Mouse (Mus musculus) adrenal gland, adult (tissue): ENCODE data around the gene Ccsap.
A peak's percentile ranks its signal among the peaks of the same experiment; 100 is the strongest.

Experiments
- DNase-seq, 2 experiments: peaks; one replicate each; pipeline ENCODE4 v3.0.0; 2022 to 2023; ENCODE audit warnings: low spot score in 1 of 2; ENCODE audit not compliant: inconsistent age in 2 of 2

The Ccsap gene

DNA sequence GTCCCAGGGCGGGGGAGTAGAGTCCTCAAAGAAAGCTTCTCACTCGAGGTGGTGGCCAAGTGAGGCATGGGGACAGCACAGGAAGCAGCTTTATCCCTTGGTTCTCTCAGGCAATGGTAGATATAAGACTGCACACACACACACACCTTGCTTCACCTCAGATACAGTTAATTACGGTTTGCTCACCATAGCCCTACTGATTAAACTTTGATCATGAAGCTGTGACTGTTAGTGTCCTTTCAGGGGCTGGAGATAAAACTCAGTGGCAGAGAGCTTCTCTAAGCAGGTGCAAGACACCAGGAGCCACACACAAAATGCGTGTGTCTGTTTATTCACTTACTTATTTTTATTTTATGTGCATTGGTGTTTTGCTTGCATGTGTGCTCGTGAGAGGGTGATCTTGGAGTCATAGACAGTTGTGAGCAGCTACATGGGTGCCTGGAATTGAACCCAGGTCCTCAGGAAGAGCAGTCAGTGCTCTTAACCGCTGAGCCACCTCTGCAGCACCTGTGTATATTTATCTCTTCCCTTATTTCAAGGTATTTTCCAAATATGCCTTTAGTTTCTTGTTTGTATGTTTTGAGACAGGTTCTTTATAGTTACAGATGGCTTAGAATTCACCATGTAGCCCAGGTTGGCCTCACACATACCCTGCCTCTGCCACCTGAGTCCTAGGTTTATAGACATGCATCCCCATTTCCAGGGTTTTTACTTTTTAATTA, 52.0 kb downstream of the Ccsap start:
- no peak for DNase-seq

- peak in 1 of 2 experiments; percentile 52 for DNase-seq
These were observed 53.0 kb downstream of the Ccsap start for GRCm38 (mm10) chr8:123807024-123807431.

DNA sequence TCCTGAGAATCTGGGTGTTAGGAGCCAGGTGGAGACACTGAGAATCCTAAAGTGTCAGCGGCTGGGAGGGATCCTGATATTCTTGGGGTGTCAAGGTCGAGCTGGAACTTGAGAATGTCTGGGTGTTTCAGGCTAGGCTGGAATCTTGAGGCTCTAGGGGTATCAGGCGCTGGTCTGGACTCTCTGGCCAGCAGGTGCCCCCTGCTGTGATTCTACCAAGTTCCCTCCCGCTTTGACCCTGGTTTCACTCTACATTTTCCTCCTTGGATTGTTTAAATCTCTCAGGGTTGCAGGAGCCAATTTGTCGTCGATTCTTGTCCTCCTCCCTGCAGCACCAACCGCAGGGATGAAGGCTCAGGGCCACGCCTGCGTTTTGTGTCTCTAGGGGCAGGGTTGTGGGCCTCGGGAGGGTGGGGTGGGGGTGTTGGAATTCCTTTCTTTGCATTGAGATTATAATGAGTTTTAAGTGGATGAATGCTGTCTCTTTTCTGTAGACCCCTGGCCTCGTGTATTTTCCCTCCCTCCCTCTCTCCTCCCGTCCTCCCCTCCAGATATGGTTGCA, 53.6 kb downstream of the Ccsap start:
- DNase-seq = no peak

DNA sequence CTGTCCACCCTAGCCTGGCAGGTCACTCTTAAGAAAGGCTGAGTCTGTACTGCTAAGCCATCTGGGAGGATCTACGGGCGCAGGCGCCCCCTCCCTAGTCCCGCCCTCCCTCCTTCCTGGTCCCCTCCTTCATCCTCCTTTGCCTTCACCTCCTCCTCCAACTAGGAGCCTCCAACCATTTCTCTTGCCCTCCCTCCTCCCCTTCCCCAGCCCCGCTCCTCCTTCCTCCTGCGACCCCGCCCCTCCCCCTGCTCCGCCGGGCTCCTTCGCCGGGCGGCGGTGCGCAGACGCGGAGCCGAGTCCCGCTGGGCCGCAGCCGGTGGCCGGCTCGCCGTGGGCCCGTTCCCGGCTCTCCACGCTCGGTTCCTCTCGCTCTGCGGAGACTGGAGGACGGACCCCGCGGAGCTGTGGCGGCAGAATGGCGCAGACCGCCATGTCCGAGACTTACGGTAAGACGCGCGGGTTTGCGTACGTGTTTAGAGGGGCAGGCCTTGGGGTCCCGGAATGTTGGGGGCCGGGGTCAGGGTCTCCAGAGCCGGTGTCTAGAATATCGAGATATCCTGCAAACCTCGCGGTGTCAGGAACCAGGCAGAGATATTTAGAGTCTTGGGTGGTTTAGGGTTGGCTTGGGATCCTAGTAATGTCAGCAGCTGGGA, 54.2 kb downstream of the Ccsap start, which contains the start of gene Rab4a:
Gene Rab4a, plus strand, starts transcription at position 268 of the 656 bp plus-strand sequence.
- peak; percentile 89 to 94 for DNase-seq

DNA sequence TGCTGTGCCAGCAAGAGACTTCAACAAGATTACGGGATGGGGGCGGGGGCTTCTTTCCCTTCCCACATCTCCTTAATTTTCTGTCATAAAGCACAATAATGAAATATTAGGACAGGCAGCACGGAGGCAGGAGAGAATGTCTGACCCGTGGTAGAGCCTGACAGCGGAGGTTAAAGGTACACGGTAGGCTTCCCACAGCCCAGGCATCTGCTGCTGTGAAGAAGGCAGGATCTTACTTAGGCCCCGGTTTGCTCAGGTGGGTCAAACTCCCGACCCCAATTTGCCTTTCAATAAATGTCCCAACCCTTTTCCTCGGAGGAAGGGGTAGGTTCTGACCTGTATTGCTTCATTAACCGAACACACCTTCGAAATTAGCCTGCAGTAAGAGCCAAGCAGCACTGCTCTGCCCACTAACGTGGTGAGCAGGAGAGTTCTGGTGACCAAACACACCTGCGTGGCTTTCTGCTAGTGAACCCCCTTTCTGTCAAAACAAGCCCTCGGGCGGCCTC, 54.7 kb downstream of the Ccsap start:
- DNase-seq = no peak

DNA sequence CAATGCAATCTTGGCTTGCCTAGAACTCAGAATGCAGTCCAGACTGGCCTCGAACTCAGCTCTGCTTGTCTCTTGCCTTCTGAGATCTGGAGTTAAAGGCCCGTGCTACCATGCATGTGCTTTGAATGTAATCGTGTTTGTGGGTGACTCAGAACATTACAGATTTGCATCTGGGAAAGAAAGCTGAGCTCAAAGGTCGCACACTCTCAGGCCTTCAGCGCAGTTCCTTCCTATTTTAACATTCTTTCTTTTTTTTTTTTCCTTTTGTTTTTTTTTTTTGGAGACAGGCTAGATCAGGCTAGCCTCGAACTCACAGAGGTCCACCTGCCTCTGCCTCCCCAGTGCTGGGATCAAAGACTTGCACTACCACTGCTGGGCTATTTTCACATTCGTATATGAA, 55.4 kb downstream of the Ccsap start:
- no peak for DNase-seq

DNA sequence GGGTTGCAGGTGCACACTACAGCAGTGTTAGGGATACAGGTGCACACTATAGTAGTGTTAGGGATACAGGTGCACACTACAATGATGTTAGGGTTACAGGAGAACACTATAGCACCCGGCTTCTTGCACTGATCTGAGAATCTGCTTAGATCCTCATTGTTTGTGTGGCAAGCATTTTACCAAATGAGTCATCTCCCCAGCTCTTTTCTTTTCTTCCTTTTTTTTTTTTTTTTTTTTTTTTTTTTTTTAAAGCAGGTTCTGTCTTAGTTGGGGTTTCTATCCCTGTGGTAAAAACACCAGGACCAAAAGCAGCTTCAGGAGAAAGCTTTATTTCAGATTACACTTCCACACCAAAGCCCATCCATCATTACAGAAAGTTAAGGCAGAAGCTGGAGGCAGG, 56.4 kb downstream of the Ccsap start:
- no peak for DNase-seq

GRCm38 (mm10) chr8:123801538-123801937, 58.5 kb downstream of the Ccsap start:
- DNase-seq = no peak

- no peak for DNase-seq
These were observed 59.1 kb downstream of the Ccsap start for GRCm38 (mm10) chr8:123800867-123801266.

GRCm38 (mm10) chr8:123799885-123800284, 60.1 kb downstream of the Ccsap start:
- DNase-seq = no peak

GRCm38 (mm10) chr8:123799434-123799833, 60.6 kb downstream of the Ccsap start:
- no peak for DNase-seq

GRCm38 (mm10) chr8:123797928-123798327, 62.1 kb downstream of the Ccsap start:
- DNase-seq = no peak

DNA sequence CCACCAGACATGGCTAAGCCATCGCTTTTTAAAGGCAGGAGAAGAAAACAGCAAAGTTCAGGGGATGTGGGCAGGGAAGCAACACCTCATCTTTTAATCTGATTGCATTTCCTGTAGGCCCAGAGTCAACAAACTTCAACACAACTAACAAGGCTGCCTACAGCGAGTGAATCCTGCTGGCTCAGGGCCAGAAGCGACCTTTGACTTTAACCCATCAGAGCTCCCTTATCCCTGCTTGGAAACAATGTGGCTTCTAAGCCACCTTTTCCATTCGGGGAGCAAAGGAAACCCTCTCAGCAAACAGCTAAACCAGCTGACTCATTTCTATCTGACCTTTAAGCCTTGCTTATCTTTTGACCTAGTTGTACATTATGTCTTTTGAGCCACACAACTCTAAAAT, 63.3 kb downstream of the Ccsap start:
- peak; percentile 70 to 81 for DNase-seq

DNA sequence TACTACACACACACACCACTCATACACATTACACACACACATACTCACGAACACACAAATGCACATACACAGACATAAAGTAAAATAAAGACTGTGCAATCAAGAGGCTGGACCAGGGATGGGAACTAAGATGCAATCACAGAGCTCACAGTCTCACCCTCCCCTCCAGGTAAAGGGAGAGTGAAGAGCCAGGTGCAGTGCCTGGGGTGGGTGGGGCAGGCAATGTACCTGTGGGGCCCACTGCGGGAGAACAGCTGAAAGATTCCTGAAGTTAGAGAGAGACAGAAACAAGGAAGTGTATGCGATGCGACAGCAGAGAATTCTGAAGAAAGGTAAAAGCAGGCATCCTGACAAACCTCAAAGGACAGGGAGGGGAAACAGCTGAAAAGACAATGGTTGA, 65.2 kb downstream of the Ccsap start:
- no peak for DNase-seq

DNA sequence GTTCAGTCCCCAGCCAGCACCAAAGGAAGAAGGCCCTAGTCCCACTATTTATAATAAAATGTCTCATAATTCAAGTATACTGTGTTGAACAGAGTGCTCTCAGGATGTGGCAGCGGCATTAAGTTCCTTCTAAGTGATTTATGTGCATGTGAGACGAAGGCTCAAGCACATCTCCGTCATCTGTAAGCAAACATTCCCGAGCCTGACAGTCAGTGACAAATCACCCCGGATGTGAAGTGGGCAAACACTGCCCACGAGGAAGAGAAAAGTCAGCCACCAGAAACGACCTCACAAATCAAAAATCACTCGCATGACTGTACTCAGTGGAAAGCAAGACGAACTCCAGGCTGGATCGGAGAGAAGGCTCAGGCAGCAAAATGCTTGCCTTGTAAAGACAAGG, 66.1 kb downstream of the Ccsap start:
- peak; percentile 64 to 75 for DNase-seq

- DNase-seq = no peak
These were observed 68.2 kb downstream of the Ccsap start for GRCm38 (mm10) chr8:123791845-123792225.

DNA sequence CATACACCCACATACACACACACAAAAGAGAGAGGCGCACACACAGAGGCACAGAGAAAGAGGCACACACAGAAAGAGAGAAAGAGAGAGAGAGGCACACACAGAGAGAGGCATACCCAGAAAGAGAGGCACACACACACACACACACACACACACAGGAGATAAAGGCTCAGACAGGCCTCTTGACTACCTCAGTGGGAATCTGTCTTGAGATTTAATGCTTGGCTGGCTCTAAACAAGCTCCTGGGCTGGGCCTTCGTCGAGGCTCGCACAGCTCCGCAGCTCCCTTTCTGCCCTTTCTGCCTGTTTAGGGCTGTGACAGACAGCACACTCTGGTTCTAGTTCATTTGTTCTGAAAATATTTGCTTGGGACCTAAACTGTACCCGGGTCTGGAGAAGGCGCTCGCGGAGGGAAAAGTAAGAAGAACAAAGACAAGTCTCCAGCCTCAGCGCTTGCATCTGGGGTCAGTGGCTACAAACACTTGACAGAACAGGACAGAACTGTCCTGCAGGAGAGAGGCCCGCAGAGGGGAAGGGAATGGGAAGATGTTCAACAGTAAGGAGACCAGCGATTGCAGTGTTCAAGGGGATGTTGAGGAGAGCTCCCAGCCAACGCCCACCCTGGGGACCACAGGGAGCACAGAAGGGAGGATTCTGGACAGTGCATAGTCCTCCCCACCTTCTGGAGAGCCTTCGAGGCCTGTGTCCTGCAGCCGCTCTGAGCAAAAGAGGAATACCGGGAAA, 68.7 kb downstream of the Ccsap start:
- no peak for DNase-seq
